Mouse (Mus musculus) CD4-positive helper T cell, adult 2 months (primary cell): Measurements from ENCODE around the gene Smagp.

Source experiments
- DNase-seq: peaks from one replicate; pipeline ENCODE4 v3.0.0-alpha.2; 2012; ENCODE audit warnings: low read depth, missing footprints, low spot score

The Smagp gene

GRCm38 (mm10) chr15:100590436-100590835 is 46.3 kb downstream of the Smagp start:
- no peak for DNase-seq

- DNase-seq, result no peak
These were observed 48.4 kb downstream of the Smagp start for GRCm38 (mm10) chr15:100588297-100588696.

GRCm38 (mm10) chr15:100587166-100587565 is 49.6 kb downstream of the Smagp start:
- DNase-seq, result no peak

GRCm38 (mm10) chr15:100585931-100586330 is 50.8 kb downstream of the Smagp start:
- DNase-seq, result no peak

- no peak for DNase-seq
These were observed 56.6 kb downstream of the Smagp start for GRCm38 (mm10) chr15:100580108-100580507.

GRCm38 (mm10) chr15:100577972-100578371 is 58.8 kb downstream of the Smagp start:
- no peak for DNase-seq

- DNase-seq, result no peak
These were observed 59.9 kb downstream of the Smagp start for GRCm38 (mm10) chr15:100576810-100577209.

GRCm38 (mm10) chr15:100576392-100576791 is 60.3 kb downstream of the Smagp start:
- no peak for DNase-seq

- no peak for DNase-seq
These were observed 61.4 kb downstream of the Smagp start for GRCm38 (mm10) chr15:100575366-100575765.

- no peak for DNase-seq
These were observed 62.4 kb downstream of the Smagp start for GRCm38 (mm10) chr15:100574378-100574777.

- DNase-seq, result no peak
These were observed 62.8 kb downstream of the Smagp start for GRCm38 (mm10) chr15:100573946-100574345.
